Mouse (Mus musculus): Measurements from ENCODE around the gene Cyp24a1.

DNA sequence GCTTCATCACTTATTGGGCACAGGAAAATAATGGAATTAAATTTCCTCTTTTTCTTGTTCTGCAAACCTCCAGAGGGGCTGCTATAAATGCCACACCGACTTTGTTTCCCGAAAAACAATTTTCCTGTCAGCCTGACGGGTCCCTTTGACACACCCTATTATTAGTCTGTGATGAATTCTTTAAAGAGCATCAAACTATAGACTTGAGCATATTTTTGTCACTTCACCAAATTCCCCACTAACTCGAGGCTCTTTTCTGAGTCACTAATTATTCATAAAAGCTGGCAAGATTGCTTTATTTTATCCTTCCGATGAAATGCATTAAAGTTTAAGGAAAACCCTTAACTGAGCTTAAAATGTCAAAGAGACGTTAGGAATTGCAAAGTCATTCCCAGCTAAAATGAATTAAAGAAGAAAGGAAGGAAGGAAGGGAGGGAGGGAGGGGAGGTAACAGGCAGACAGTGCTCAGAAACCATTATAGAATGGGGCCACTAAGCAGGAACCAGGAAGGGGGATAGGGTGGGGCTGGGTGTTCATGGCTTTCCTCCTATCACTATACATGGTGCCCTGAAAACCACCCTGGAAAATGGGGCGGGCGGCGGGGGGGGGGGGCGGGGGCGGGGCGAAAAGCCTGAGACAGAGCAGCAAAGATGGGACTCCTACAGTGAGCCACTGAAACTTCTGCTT is 37.3 kb upstream of the Cyp24a1 start:
- TF ChIP-seq EP300 (IDR thresholded peaks at IDR 0.05): no peak
- no peak for TF ChIP-seq CTCF (IDR thresholded peaks at IDR 0.05)
